Mouse (Mus musculus): ENCODE measurements around the gene Olfr1440.
A peak's percentile ranks its signal among the peaks of the same experiment; 100 is the strongest.

Gene Olfr1440

GRCm38 (mm10) chr19:12386979-12387378 lies at the start of gene Olfr1440:
Gene Olfr1440 (plus strand): TSS chr19:12387279.
- no peak for DNase-seq

- DNase-seq = no peak
Observed at GRCm38 (mm10) chr19:12373004-12373403, 14.1 kb upstream of the Olfr1440 start.

- no peak for DNase-seq
Observed at GRCm38 (mm10) chr19:12374465-12375025, 12.5 kb upstream of the Olfr1440 start.

GRCm38 (mm10) chr19:12413737-12414136 lies 26.7 kb downstream of the Olfr1440 start:
- DNase-seq = no peak

- DNase-seq = no peak
Observed at GRCm38 (mm10) chr19:12417361-12417760, 30.3 kb downstream of the Olfr1440 start, which contains the start of gene Olfr1441. Gene Olfr1441 (plus strand): TSS chr19:12417433.

- DNase-seq = no peak
Observed at GRCm38 (mm10) chr19:12418312-12418711, 31.2 kb downstream of the Olfr1440 start.

GRCm38 (mm10) chr19:12420555-12420954 lies 33.5 kb downstream of the Olfr1440 start:
- DNase-seq = no peak

- DNase-seq = no peak
Observed at GRCm38 (mm10) chr19:12421680-12422079, 34.6 kb downstream of the Olfr1440 start.

- no peak for DNase-seq
Observed at GRCm38 (mm10) chr19:12427101-12427500, 40.0 kb downstream of the Olfr1440 start.

- no peak for DNase-seq
Observed at GRCm38 (mm10) chr19:12427605-12428004, 40.5 kb downstream of the Olfr1440 start, which contains the start of gene Pfpl. Gene Pfpl (plus strand): TSS chr19:12427905.

- peak; percentile 9 to 17 for DNase-seq
Observed at GRCm38 (mm10) chr19:12433033-12433432, 46.0 kb downstream of the Olfr1440 start.

- DNase-seq = no peak
Observed at GRCm38 (mm10) chr19:12435011-12435416, 47.9 kb downstream of the Olfr1440 start.

GRCm38 (mm10) chr19:12435750-12436524 lies 48.9 kb downstream of the Olfr1440 start:
- no peak for DNase-seq

GRCm38 (mm10) chr19:12439581-12439980 lies 52.5 kb downstream of the Olfr1440 start:
- DNase-seq = no peak

GRCm38 (mm10) chr19:12440103-12440725 lies 53.1 kb downstream of the Olfr1440 start:
- DNase-seq = no peak

- DNase-seq = no peak
Observed at GRCm38 (mm10) chr19:12442560-12442959, 55.5 kb downstream of the Olfr1440 start.

GRCm38 (mm10) chr19:12445014-12445413 lies 57.9 kb downstream of the Olfr1440 start:
- DNase-seq = no peak

Measured in cerebellum, adult 18-20 months (tissue).